ENCODE assay signal across 10 mouse cellular contexts in genomic region chr8:114018364-114018763, GRCm38 (mm10).
DNase-seq lines count a peak whose midpoint lies in the region; ATAC-seq and TF ChIP-seq lines count a peak whose summit lies in the region.
"Had no signal": no experiment of that assay in that cellular context is flagged by ENCODE, and none has a peak within 500 bp of the region (broad histone marks: within the 10 kb centered on the region; RNA-seq: fewer than 3 reads in every experiment).

No protein-coding gene starts in this region.

- ATAC-seq in hindbrain, embryonic 11.5 days (ENCODE audit: low FRiP score): no peak
- ATAC-seq in hindbrain, embryonic 13.5 days (ENCODE audit: low FRiP score): no peak
- peak; percentile 83 for ATAC-seq in heart, embryonic 14.5 days (ENCODE audit: insufficient number of reproducible peaks, insufficient read depth, low FRiP score, low read depth)
- peak; percentile 94 for ATAC-seq in lung, embryonic 14.5 days (ENCODE audit: insufficient read depth)
- ATAC-seq: liver, postnatal 0 days; Patski had no signal

- DNase-seq in hindbrain, embryonic 11.5 days (ENCODE audit: low spot score): peak; percentile 16
- DNase-seq in brain, adult 2 months (ENCODE audit: low read depth, low spot score): peak; percentile 5
- DNase-seq in lung, embryonic 14.5 days: peak; percentile 87
- DNase-seq in left cerebral cortex, postnatal 10 days (ENCODE audit: extremely low spot score in 1 of 2, low spot score in 2 of 2): no peak
- DNase-seq in B cell, adult 2 months: no peak
- DNase-seq in thymus, postnatal 4 days: no peak
- DNase-seq: liver, postnatal 0 days had no signal

- no peaks in the 10 kb centered on the region for H3K4me1 ChIP-seq in hindbrain, embryonic 11.5 days (replicated peaks; ENCODE audit: control insufficient read depth, insufficient read depth, low read length)
- H3K4me1 ChIP-seq in hindbrain, embryonic 13.5 days (replicated peaks): peaks cover 4% of the 10 kb centered on the region; the same call in 1 of the 2 replicates
- peaks cover 7 to 17% of the 10 kb centered on the region in 2 experiments for H3K4me1 ChIP-seq in heart, embryonic 14.5 days (ENCODE audit: control insufficient read depth in 2 of 2, insufficient read depth in 2 of 2, low read length in 2 of 2)
- peaks cover 10% of the 10 kb centered on the region for H3K4me1 ChIP-seq in lung, embryonic 14.5 days (ENCODE audit: insufficient read depth)

- no peak overlapping the region for H3K9ac ChIP-seq in hindbrain, embryonic 11.5 days (ENCODE audit: low read depth, low read length)
- no peak overlapping the region for H3K9ac ChIP-seq in hindbrain, embryonic 13.5 days
- H3K9ac ChIP-seq in heart, embryonic 14.5 days (ENCODE audit: low read length): no peak overlapping the region
- H3K9ac ChIP-seq in lung, embryonic 14.5 days: no peak overlapping the region
- H3K9ac ChIP-seq: liver, postnatal 0 days had no signal

- H3K27me3 ChIP-seq in hindbrain, embryonic 11.5 days (ENCODE audit: control insufficient read depth, insufficient read depth, low read length): no peaks in the 10 kb centered on the region
- no peaks in the 10 kb centered on the region for H3K27me3 ChIP-seq in hindbrain, embryonic 13.5 days
- H3K27me3 ChIP-seq in heart, embryonic 14.5 days (ENCODE audit: control insufficient read depth, insufficient read depth, low read length): peaks cover 5% of the 10 kb centered on the region; the same call in 1 of the 2 replicates
- peaks cover 7% of the 10 kb centered on the region; the same call in 1 of the 2 replicates for H3K27me3 ChIP-seq in lung, embryonic 14.5 days (ENCODE audit: insufficient read depth, low read length)

- no peak for TF ChIP-seq CTCF in lung, embryonic 14.5 days (IDR thresholded peaks at IDR 0.05; ENCODE audit: low read depth)

- 62% methylated on average over 5 of the region's 5 CpGs for WGBS in hindbrain, embryonic 11.5 days
- 56% methylated on average over 5 of the region's 5 CpGs for WGBS in hindbrain, embryonic 13.5 days
- 6% methylated on average over 5 of the region's 5 CpGs for WGBS in heart, embryonic 14.5 days
- 9% methylated on average over 5 of the region's 5 CpGs for WGBS in lung, embryonic 14.5 days

- H3K4me2 ChIP-seq in hindbrain, embryonic 11.5 days (replicated peaks; ENCODE audit: low read depth, low read length): no peak overlapping the region
- H3K4me2 ChIP-seq in hindbrain, embryonic 13.5 days: no peak overlapping the region
- peak overlapping the region; percentile 43 for H3K4me2 ChIP-seq in heart, embryonic 14.5 days (ENCODE audit: low read length)
- H3K4me2 ChIP-seq in lung, embryonic 14.5 days: no peak overlapping the region; the same call in 1 of the 2 replicates

- H3K9me3 ChIP-seq in hindbrain, embryonic 11.5 days (ENCODE audit: control insufficient read depth, low read length): no peaks in the 10 kb centered on the region
- no peaks in the 10 kb centered on the region for H3K9me3 ChIP-seq in hindbrain, embryonic 13.5 days
- H3K9me3 ChIP-seq in heart, embryonic 14.5 days (ENCODE audit: control insufficient read depth, low read length): no peaks in the 10 kb centered on the region
- no peaks in the 10 kb centered on the region for H3K9me3 ChIP-seq in lung, embryonic 14.5 days (ENCODE audit: low read depth, low read length)

- H3K4me3 ChIP-seq in hindbrain, embryonic 11.5 days (ENCODE audit: low read depth, low read length): no peak overlapping the region
- no peak overlapping the region for H3K4me3 ChIP-seq in hindbrain, embryonic 13.5 days
- no peak overlapping the region for H3K4me3 ChIP-seq in heart, embryonic 14.5 days (ENCODE audit: control insufficient read depth in 1 of 2, insufficient read depth in 1 of 2, low read depth in 1 of 2, low read length in 2 of 2)
- H3K4me3 ChIP-seq in lung, embryonic 14.5 days (ENCODE audit: low read depth, low read length): no peak overlapping the region

- H3K36me3 ChIP-seq in hindbrain, embryonic 11.5 days (ENCODE audit: control insufficient read depth, insufficient read depth, low read length): no peaks in the 10 kb centered on the region
- H3K36me3 ChIP-seq in hindbrain, embryonic 13.5 days: no peaks in the 10 kb centered on the region
- H3K36me3 ChIP-seq in heart, embryonic 14.5 days (ENCODE audit: control insufficient read depth, insufficient read depth, low read length): no peaks in the 10 kb centered on the region
- no peaks in the 10 kb centered on the region for H3K36me3 ChIP-seq in lung, embryonic 14.5 days (ENCODE audit: insufficient read depth)

- H3K27ac ChIP-seq in hindbrain, embryonic 11.5 days (ENCODE audit: low read depth, low read length): no peak overlapping the region
- H3K27ac ChIP-seq in hindbrain, embryonic 13.5 days: no peak overlapping the region
- peak overlapping the region; percentile 69 to 70 for H3K27ac ChIP-seq in heart, embryonic 14.5 days (replicated peaks in 1 of 2; ENCODE audit: control insufficient read depth in 1 of 2, insufficient read depth in 1 of 2, low read depth in 2 of 2, low read length in 2 of 2)
- H3K27ac ChIP-seq in lung, embryonic 14.5 days (ENCODE audit: low read depth): no peak overlapping the region; the same call in 1 of the 2 replicates

- intact Hi-C loops in left cerebral cortex, postnatal 10 days (cut with DNase I): no loop called here

Comparison
In these comparisons a context has a peak if more than half of its experiments do, and no peak if none do; other contexts are left out.
1. ATAC-seq: peak in heart, embryonic 14.5 days (single experiment) and lung, embryonic 14.5 days (single experiment); none in hindbrain, embryonic 11.5 days (single experiment) and hindbrain, embryonic 13.5 days (single experiment).
2. DNase-seq: peak in hindbrain, embryonic 11.5 days (single experiment), brain, adult 2 months (single experiment) and lung, embryonic 14.5 days (single experiment); none in left cerebral cortex, postnatal 10 days (0 of 2), B cell, adult 2 months (0 of 2) and thymus, postnatal 4 days (single experiment).
3. H3K27ac ChIP-seq: peak in heart, embryonic 14.5 days (2 of 2); none in hindbrain, embryonic 11.5 days (single experiment), hindbrain, embryonic 13.5 days (single experiment) and lung, embryonic 14.5 days (single experiment).